Mouse (Mus musculus) midbrain, embryonic 11.5 days (tissue): Measurements from ENCODE around the gene Degs1. TPM values are rescaled to one million over a fixed set of nuclear protein-coding genes. Genes with fewer than 3 reads are reported as not detected.

Experiments
- ATAC-seq: fragments of 200-750 bp; cut with Nextera tagmentation; 2 replicates; pipeline ENCODE4 v1.8.0; 2017; ENCODE audit warnings: moderate TSS enrichment, moderate library complexity; ENCODE audit not compliant: low FRiP score
- DNase-seq: peaks from one replicate; pipeline ENCODE4 v3.0.0; 2015; ENCODE audit warnings: low spot score; ENCODE audit errors: missing footprints
- H3K27ac ChIP-seq: fragments of 300-500 bp; sonication (generic); 2 replicates; pipeline ENCODE4 v1.5.1; 2014; ENCODE audit warnings: low read depth, low read length
- H3K27me3 ChIP-seq: fragments of 300-500 bp; sonication (generic); 2 replicates; pipeline ENCODE4 v1.6.1; 2014; ENCODE audit warnings: mild to moderate bottlenecking, low read length, moderate library complexity, mixed read lengths; ENCODE audit not compliant: control insufficient read depth, insufficient read depth
- H3K36me3 ChIP-seq: fragments of 300-500 bp; sonication (generic); 2 replicates; pipeline ENCODE4 v1.6.1; 2014; ENCODE audit warnings: mild to moderate bottlenecking, low read length, moderate library complexity, mixed read lengths; ENCODE audit not compliant: control insufficient read depth, insufficient read depth
- H3K4me1 ChIP-seq: fragments of 300-500 bp; sonication (generic); 2 replicates; pipeline ENCODE4 v1.6.1; 2014; ENCODE audit warnings: low read length; ENCODE audit not compliant: control insufficient read depth, insufficient read depth
- H3K4me2 ChIP-seq: fragments of 300-500 bp; sonication (generic); 2 replicates; pipeline ENCODE4 v1.6.1; 2014; ENCODE audit warnings: mild to moderate bottlenecking, moderate library complexity
- H3K4me3 ChIP-seq: fragments of 300-500 bp; sonication (generic); 2 replicates; pipeline ENCODE4 v1.5.1; 2014; ENCODE audit warnings: low read depth, low read length
- H3K9ac ChIP-seq: fragments of 300-500 bp; sonication (generic); 2 replicates; pipeline ENCODE4 v1.6.1; 2014; ENCODE audit warnings: low read length
- H3K9me3 ChIP-seq: fragments of 300-500 bp; sonication (generic); 2 replicates; pipeline ENCODE4 v1.6.1; 2016; ENCODE audit warnings: low read length; ENCODE audit not compliant: control insufficient read depth
- WGBS: fragments of 180-500 bp; shearing (Covaris S2); extraction: QIAGEN DNeasy Blood & Tissue Kit; methylation state at CpG from one replicate; pipeline ENCODE4 v1.1.7; 2014; 5-methylcytosine and 5-hydroxymethylcytosine counted together
- polyA plus RNA-seq: library from polyadenylated mRNA; unstranded; fragments of >200 nt; fragmentation: Nextera tagmentation; extraction: Ambion mirVana; gene quantifications from 2 replicates; pipeline ENCODE4 v1.2.1, GENCODE M21; 2014

Degs1 gene
- polyA plus RNA-seq, 1 experiment from 2014 or later, result 68.5 TPM

DNA sequence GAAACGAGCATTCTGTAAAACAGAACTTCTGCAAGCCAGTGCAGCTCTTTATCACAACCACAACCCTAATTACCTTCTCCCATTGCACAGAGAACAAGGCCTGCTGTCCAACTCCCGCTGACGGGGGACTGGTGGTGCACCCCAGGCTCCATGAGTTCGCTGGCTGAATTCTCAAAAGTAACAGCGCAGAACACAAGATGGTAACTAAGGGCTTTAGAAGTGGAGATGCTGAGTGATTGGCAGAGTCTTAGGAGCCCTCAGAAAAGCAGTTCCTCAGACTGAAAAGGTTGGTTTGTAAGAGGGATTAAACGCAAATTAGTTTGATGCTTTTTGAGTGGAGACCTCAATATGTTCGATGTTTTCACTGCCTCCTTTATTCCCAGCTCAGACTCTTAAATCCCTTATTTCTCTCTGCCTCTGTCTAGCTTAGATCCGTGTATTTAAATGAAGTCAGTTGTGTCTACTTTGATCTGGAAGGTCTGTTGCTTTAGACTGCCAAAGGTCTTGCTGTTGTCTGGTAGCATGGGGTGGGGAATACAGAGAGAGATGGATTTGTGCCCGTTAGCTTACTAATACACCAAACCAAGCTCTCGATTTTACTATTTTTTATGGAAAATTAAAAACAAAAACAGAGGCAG, 30.0 kb downstream of the Degs1 start:
- ATAC-seq (peak; percentile 71), DNase-seq (peak; percentile 84)
- no peak overlapping the region for H3K9ac ChIP-seq
- no peaks in the 10 kb centered on the region for H3K4me1 ChIP-seq
- H3K4me3 ChIP-seq, result no peak overlapping the region
- no peaks in the 10 kb centered on the region for H3K36me3 ChIP-seq
- peaks cover 7% of the 10 kb centered on the region; the same call in 1 of the 2 replicates for H3K27me3 ChIP-seq
- no peak overlapping the region; the same call in 1 of the 2 replicates for H3K27ac ChIP-seq
- WGBS, result 25% methylated on average over 10 of the region's 10 CpGs
- H3K4me2 ChIP-seq, result no peak overlapping the region
- no peaks in the 10 kb centered on the region for H3K9me3 ChIP-seq

DNA sequence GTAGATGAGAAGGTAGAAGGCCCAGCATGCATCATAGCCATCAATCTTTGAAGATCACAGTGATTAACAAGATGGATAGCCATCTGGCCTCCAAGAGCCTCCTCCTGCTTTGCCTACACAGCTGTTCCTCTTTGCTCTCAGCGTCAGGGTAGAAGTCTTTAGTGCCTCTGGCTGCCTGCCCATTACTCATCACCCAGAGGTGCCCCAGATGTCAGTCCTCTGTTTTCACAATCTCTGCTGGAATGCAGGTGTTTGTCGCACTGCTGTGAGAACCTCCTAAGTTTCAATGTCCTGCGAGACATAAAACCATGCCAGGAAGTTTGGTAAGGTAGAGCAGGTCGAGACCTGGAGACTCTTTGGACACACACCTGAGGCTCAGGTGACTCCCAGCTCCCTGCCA, 31.9 kb downstream of the Degs1 start:
- peaks cover 7% of the 10 kb centered on the region; the same call in 1 of the 2 replicates for H3K27me3 ChIP-seq
- H3K4me1 ChIP-seq, result no peaks in the 10 kb centered on the region
- H3K36me3 ChIP-seq, result no peaks in the 10 kb centered on the region
- no peaks in the 10 kb centered on the region for H3K9me3 ChIP-seq
- WGBS, result 80% methylated on average over 4 of the region's 4 CpGs
- ATAC-seq (no peak), DNase-seq (peak; percentile 17)
- no peak overlapping the region for H3K4me3 ChIP-seq
- no peak overlapping the region for H3K4me2 ChIP-seq
- no peak overlapping the region for H3K27ac ChIP-seq
- no peak overlapping the region for H3K9ac ChIP-seq

DNA sequence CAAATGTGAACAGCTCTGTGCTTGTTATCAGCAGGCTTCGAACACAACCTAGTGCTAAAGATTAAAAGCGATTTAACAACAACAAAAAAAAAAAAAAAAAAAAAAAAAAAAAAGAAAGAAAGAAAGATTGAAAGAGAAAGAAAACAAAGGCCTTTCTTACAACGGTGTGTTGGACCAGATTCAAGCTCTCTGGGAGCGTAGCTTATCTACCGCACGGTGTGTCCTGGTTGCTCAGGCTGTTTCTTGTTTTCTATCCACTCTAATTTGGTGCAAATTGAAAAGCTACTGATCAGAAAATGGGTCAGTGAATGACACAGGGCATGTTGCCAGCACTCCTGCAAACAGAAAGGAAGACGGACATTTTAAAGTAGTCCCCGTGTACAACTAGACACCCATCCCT, 33.3 kb downstream of the Degs1 start:
- DNase-seq, result no peak
- Histone ChIP-seq H3K27me3 (peaks cover 4% of the 10 kb centered on the region; the same call in 1 of the 2 replicates), H3K36me3 (no peaks in the 10 kb centered on the region), H3K4me1 (no peaks in the 10 kb centered on the region), H3K4me3 (no peak overlapping the region), H3K9me3 (no peaks in the 10 kb centered on the region), H3K4me2 (no peak overlapping the region), H3K9ac (no peak overlapping the region), H3K27ac (no peak overlapping the region)
- WGBS, result 74% methylated on average over 8 of the region's 8 CpGs
- ATAC-seq, result no peak

DNA sequence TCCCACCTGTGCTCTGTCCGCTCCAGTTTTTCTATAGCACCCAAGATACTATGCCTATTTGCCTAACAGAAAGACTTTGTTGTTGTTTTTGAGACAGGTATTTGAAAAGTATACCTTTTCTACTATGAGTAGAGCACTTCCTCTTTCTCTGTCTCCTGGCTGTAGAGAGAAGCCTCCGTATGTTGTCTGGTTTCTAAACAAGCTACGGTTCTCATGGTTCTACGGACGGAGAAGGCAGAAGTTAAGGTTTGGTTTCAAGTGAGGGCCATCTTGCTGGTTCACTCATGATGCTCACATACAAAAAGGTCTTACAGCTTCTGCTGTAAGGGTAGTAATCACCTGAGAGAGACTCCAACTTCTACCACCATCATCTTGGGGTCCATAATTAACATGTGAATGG, 37.6 kb downstream of the Degs1 start:
- ATAC-seq (no peak), DNase-seq (no peak)
- H3K27ac ChIP-seq, result no peak overlapping the region
- no peaks in the 10 kb centered on the region for H3K36me3 ChIP-seq
- no peak overlapping the region for H3K4me2 ChIP-seq
- H3K27me3 ChIP-seq, result peaks cover 4% of the 10 kb centered on the region; the same call in 1 of the 2 replicates
- no peak overlapping the region for H3K4me3 ChIP-seq
- WGBS, result 96% methylated on average over 5 of the region's 5 CpGs
- no peaks in the 10 kb centered on the region for H3K9me3 ChIP-seq
- H3K4me1 ChIP-seq, result no peaks in the 10 kb centered on the region
- H3K9ac ChIP-seq, result no peak overlapping the region

DNA sequence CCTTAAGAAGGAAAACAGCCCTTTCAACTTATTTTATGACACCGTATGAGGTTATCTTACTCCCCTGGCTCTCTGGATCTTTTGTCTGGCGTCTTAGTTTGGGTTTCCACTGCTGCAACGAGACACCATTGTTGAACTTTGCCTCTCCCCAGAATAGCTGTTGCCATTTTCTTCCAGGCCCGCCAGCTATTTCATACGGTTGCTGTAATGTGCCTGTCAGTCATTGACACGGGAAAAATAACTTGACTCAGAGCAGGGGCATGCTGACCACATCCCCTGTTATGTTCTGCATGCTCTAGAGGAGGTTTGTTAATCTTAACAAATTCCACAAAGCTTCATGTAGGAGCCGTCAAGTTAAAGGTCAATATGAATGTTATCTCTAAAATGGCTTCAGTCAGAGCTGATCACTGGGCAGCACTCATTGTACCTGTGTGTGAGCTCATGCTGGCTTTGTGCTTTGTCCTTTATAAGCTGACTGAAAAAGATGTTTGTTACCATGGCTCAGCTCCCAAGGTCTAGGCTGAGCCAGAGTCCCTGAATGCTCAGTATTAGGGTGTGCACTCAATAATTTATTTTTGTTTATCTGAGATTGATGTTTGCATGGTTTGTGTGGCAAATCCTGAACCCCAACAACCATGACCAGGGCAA, 44.4 kb downstream of the Degs1 start:
- 78% methylated on average over 7 of the region's 7 CpGs for WGBS

DNA sequence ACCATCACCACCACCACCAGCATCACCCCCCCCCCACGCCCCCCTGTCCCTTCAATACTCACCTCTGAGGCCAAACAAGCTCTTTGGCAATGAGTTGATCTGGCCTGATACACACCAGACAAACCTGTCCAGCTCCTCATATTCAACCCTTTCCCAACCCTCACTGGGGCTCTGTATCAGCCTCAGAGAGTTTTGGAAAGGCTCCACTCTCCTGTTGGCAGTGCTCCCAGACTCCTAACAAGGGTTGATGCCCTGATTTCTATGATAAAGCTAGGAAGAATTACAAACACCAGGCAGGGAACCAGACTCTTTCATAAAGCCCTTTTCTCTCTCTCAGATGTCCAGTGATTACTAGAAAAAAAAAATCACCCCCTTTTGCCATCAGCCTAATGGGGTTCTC, 45.2 kb downstream of the Degs1 start:
- no peak overlapping the region for H3K9ac ChIP-seq
- 55% methylated on average over 1 of the region's 1 CpGs for WGBS
- no peak overlapping the region for H3K27ac ChIP-seq
- no peak overlapping the region for H3K4me2 ChIP-seq
- no peaks in the 10 kb centered on the region for H3K36me3 ChIP-seq
- H3K27me3 ChIP-seq, result no peaks in the 10 kb centered on the region
- no peaks in the 10 kb centered on the region for H3K4me1 ChIP-seq
- ATAC-seq (no peak), DNase-seq (no peak)
- H3K4me3 ChIP-seq, result no peak overlapping the region
- no peaks in the 10 kb centered on the region for H3K9me3 ChIP-seq

More for the DNA sequence above, 44.4 kb downstream of the Degs1 start:
- no peaks in the 10 kb centered on the region for H3K27me3 ChIP-seq
- no peak overlapping the region for H3K4me3 ChIP-seq
- H3K4me1 ChIP-seq, result no peaks in the 10 kb centered on the region
- DNase-seq (no peak), ATAC-seq (no peak)
- no peaks in the 10 kb centered on the region for H3K36me3 ChIP-seq
- no peaks in the 10 kb centered on the region for H3K9me3 ChIP-seq
- no peak overlapping the region for H3K4me2 ChIP-seq
- H3K27ac ChIP-seq, result no peak overlapping the region
- no peak overlapping the region for H3K9ac ChIP-seq

DNA sequence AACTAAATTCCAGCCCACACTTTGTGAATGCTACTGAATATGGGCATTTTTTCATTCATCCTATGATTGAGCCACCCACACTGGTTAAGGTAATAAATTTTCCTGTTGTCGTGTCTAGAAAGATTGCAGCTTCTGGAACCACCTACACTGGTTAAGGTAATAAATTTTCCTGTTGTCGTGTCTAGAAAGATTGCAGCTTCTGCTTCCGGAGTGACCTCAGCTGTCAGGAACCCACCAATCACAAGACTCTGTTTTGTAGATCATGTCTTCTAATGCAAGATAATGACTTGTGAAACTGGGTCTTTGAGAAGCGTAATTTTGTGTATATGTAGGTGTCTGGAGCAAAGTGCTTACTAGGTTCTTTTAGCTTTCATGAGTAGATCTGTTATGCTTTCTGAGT, 47.4 kb downstream of the Degs1 start:
- 94% methylated on average over 4 of the region's 4 CpGs for WGBS

DNA sequence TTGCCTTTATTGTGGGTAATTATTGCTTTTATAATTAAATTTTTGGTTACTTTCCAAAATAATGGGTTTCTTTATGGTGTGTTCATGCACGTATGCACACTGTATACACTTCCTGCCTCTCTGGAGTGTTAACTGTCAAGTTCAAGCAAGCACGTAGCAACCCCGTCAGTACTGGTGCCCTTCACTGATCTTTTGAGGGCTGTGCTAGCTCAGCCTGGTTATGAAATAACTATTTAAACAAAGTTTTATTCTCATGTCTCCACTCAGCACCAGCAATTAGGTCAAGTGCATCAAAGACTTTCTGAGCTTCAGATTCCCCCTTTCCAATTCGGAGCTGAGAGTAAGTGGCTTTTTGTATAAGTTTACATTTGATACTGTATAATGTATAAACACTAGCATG, 53.2 kb downstream of the Degs1 start:
- Histone ChIP-seq H3K9me3 (no peaks in the 10 kb centered on the region), H3K4me3 (no peak overlapping the region), H3K36me3 (no peaks in the 10 kb centered on the region), H3K27me3 (no peaks in the 10 kb centered on the region), H3K27ac (no peak overlapping the region), H3K4me1 (no peaks in the 10 kb centered on the region), H3K9ac (no peak overlapping the region), H3K4me2 (no peak overlapping the region)
- ATAC-seq (no peak), DNase-seq (no peak)
- WGBS, result 91% methylated on average over 4 of the region's 4 CpGs

More for the DNA sequence above, 47.4 kb downstream of the Degs1 start:
- no peak overlapping the region for H3K4me2 ChIP-seq
- H3K4me3 ChIP-seq, result no peak overlapping the region
- ATAC-seq (no peak), DNase-seq (no peak)
- no peaks in the 10 kb centered on the region for H3K36me3 ChIP-seq
- H3K9me3 ChIP-seq, result no peaks in the 10 kb centered on the region
- H3K27me3 ChIP-seq, result no peaks in the 10 kb centered on the region
- H3K9ac ChIP-seq, result no peak overlapping the region
- H3K4me1 ChIP-seq, result no peaks in the 10 kb centered on the region
- H3K27ac ChIP-seq, result no peak overlapping the region

DNA sequence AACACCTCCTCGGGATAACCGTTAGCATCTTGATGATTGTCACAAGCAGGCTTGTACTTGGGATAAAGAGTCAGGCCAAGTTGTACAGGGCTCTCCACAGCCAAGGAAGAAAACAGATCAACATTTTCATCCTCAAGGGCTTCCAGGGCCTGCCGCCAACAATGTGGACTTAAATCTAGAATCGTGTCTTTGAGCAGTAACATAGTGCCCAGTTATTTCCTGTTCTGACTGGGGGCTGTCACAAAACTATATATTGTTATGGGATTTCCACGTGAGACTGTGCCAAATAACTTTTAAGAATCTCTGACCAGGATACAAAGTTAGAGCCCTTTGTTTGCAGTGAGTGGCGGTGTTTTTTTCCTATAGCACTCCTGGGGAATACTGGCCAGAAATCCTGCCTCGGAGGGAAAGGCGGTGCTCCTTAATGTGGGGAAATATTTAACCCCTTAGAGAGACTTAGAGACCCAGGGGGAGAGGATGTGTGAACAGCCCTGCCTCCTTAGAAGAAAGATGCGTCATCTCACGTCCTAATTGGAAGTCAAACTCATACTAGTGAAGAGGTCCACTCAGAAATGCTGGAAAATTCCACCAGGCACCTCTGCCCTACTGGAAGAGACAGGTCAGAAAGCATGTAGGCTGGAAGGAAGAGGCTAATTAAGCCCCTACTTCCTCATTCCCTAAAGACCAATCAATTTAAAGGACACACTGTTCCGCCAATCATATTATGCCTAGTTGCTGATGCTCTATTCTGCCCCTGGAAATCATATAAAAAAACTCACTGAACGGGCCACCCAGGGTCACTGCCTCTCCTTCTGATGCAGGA, 55.3 kb downstream of the Degs1 start:
- no peak overlapping the region for H3K4me2 ChIP-seq
- H3K9ac ChIP-seq, result no peak overlapping the region
- no peaks in the 10 kb centered on the region for H3K27me3 ChIP-seq
- H3K9me3 ChIP-seq, result no peaks in the 10 kb centered on the region
- DNase-seq (no peak), ATAC-seq (no peak)
- 75% methylated on average over 12 of the region's 12 CpGs for WGBS
- H3K4me3 ChIP-seq, result no peak overlapping the region
- no peaks in the 10 kb centered on the region for H3K36me3 ChIP-seq
- no peaks in the 10 kb centered on the region for H3K4me1 ChIP-seq
- H3K27ac ChIP-seq, result no peak overlapping the region
